Mouse (Mus musculus) cortical plate, adult 2 months (tissue): ENCODE measurements around the gene Pknox2. TPM values are rescaled to one million over a fixed set of nuclear protein-coding genes. Genes with fewer than 3 reads are reported as not detected.

Source experiments
- H3K27ac ChIP-seq: fragments of 200-500 bp; 2 replicates; pipeline ENCODE4 v1.5.1; 2012; ENCODE audit warnings: low read length, control low read depth, inconsistent platforms; ENCODE audit not compliant: insufficient read depth
- H3K4me1 ChIP-seq: fragments of 200-500 bp; 2 replicates; pipeline ENCODE4 v1.6.1; 2011; ENCODE audit warnings: low read length; ENCODE audit not compliant: control insufficient read depth, insufficient read depth
- H3K4me3 ChIP-seq: fragments of 200-500 bp; 2 replicates; pipeline ENCODE4 v1.5.1; 2011; ENCODE audit warnings: mild to moderate bottlenecking, low read length, control low read depth; ENCODE audit not compliant: insufficient read depth
- CTCF ChIP-seq: fragments of 200-500 bp; IDR thresholded peaks from 2 replicates; pipeline ENCODE4 v1.5.1; 2011; ENCODE audit warnings: mild to moderate bottlenecking, control low read depth, low read length; ENCODE audit not compliant: insufficient read depth; ENCODE audit errors: extremely low read depth
- POLR2A ChIP-seq: fragments of 200-500 bp; IDR thresholded peaks from 2 replicates; pipeline ENCODE4 v1.6.1; 2011; ENCODE audit warnings: mild to moderate bottlenecking, low read length, control low read depth; ENCODE audit not compliant: insufficient read depth; ENCODE audit errors: extremely low read depth
- polyA plus RNA-seq: library from polyadenylated mRNA; depleted of rRNA; stranded (reverse); fragments of >200 nt; gene quantifications from 2 replicates; pipeline ENCODE4 v1.2.3, GENCODE M21; 2012

Pknox2 gene
- polyA plus RNA-seq, 1 experiment = 80.9 TPM

DNA sequence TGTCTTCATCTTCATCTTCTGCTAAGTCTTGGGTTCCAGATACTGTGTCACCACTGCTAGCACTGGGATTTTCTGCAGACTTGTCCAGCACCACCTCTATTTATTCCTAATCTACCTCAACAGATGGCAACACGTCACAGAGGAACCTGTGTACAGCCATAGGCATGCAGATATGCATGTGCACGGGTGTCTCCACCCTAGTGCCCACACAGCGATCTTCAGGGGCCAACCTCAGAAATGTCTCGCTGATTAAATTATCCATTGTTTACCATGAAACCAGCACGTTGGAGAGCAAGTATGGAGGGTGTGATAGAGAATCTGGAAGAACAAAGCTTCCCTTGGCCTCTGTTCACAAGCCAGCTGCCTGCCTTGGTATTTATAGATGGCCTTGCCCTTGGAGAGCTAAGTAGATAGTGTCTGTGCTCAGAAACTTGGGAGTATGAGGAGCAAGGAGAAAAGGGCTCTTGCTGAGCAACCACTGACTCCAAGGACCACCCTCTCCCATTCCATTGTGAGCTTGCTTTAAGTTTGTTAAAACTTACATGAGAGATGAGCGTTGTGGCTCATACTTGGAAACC is 253.7 kb downstream of the Pknox2 start:
- H3K27ac ChIP-seq = no peak overlapping the region
- TF ChIP-seq POLR2A = no peak
- no peak for TF ChIP-seq CTCF
- no peak overlapping the region for H3K4me3 ChIP-seq
- peaks cover 1% of the 10 kb centered on the region; the same call in 1 of the 2 replicates for H3K4me1 ChIP-seq

DNA sequence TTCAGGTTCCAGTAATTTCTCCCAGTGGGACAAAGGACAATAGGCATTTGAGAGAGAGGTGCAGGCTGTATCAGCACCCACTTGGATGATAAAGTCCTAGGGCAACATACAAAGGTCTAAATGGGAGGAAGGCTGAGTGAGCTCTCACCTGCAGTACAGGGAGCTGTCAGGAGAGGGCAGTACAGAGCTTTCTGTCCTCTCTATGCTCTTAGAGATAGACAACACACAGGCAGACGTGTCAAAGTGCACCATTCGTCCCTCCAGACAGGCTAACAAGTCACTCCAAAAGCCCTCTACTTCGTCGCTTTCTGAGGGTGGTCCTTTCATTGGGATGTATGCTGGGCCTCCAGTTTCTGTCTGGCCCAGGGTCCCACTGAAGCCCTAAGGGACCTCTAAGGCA is 256.7 kb downstream of the Pknox2 start:
- H3K4me1 ChIP-seq = peaks cover 1% of the 10 kb centered on the region; the same call in 1 of the 2 replicates
- no peak overlapping the region for H3K27ac ChIP-seq
- TF ChIP-seq POLR2A = no peak
- TF ChIP-seq CTCF = peak; percentile 74
- H3K4me3 ChIP-seq = no peak overlapping the region

DNA sequence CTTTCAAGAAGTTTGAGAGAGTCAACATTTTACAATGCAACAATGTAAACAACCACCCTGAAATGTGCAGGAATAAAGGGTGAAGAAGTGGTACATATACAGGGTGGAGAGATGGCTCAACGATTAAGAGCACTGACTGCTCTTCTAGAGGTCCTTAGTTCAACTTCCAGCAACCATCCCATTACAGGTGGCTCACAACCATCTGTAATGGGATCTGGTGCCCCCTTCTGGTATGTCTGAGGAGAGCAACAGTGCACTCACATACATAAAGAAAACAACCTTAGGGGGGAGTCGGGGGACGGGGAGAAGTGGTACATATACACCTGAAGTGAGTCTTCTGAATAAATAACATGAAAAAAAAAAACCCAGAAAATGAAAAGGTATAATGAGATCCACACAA is 262.0 kb downstream of the Pknox2 start:
- Histone ChIP-seq H3K4me3 (no peak overlapping the region), H3K27ac (no peak overlapping the region), H3K4me1 (peaks cover 15% of the 10 kb centered on the region)
- TF ChIP-seq POLR2A = no peak
- peak; percentile 46; the same call in 1 of the 2 replicates for TF ChIP-seq CTCF

DNA sequence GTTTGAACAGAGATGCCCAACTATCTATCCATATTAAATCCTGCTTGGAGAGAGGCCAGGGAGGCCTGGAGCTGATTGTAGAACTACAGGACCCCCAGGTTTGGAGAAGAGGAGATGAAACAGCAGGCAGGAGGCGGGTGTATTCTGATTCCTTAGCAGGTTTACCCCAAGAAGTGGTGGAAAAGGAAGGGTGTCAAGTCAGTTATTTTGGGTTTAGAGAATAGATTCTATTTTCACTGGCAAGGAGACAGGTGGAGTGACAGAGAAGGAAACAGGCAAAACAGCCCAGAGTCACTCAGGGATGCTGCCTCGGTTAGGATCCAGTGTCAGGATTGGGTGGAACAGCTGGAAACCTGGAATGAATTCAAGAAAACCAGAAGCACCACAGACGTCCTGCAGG is 263.6 kb downstream of the Pknox2 start:
- Histone ChIP-seq H3K4me3 (no peak overlapping the region), H3K4me1 (peaks cover 16% of the 10 kb centered on the region), H3K27ac (no peak overlapping the region; the same call in 1 of the 2 replicates)
- TF ChIP-seq CTCF (no peak), POLR2A (no peak)

DNA sequence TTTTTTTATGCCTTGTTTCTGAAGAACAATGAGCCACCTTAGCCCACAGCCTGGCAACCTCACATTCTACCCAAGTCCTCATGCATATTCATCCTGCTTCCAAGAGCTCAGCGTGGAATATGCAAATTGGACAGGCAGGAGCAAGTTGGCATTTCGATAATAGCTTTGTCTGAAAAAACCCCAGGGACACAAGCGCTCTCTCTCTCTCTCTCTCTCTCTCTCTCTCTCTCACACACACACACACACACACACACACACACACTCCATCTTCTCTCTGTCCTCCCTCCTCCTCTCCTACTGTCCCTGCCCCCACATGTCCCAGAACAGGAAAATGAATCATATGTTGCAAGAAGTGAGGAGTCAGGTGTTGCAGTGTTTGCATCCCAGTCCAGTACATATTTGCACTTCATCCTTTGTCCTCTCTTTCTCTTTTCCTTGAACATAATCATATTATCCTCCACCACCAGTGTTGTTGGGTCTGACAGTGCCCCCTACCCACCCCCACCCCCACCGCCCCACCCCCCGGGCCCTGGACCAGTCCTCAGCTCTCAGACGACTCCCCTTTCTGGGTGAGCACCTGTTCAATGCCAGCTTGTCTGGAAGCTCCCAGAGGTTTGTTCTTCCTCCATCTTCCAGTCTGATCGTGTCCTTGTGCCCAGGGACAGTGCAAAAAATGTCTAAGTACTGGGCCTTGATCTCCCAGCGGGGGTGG is 265.0 kb downstream of the Pknox2 start:
- peaks cover 16% of the 10 kb centered on the region for H3K4me1 ChIP-seq
- TF ChIP-seq POLR2A (no peak), CTCF (no peak)
- peak overlapping the region; percentile 86 for H3K27ac ChIP-seq
- no peak overlapping the region for H3K4me3 ChIP-seq

DNA sequence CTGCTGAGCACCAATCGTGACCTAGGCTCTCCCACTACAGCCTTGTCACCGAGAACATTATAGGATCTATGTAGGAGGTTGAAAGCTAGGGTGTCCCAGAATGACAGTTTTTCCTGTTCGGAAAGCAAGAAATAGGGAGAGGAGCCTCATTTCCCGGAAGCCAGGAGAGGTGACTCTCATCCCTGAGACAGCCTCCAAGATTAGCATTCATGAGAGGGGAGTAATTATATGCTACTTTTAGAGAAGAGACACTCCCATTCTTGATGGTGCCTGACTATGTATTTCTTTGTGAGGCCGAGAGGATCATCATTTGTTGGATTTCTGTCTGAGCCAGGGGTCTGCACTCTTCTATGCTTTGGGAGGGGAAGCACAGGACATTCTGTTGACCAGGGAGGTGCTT is 265.6 kb downstream of the Pknox2 start:
- Histone ChIP-seq H3K4me1 (peaks cover 16% of the 10 kb centered on the region), H3K27ac (peak overlapping the region; percentile 81), H3K4me3 (no peak overlapping the region)
- no peak for TF ChIP-seq POLR2A
- no peak for TF ChIP-seq CTCF

DNA sequence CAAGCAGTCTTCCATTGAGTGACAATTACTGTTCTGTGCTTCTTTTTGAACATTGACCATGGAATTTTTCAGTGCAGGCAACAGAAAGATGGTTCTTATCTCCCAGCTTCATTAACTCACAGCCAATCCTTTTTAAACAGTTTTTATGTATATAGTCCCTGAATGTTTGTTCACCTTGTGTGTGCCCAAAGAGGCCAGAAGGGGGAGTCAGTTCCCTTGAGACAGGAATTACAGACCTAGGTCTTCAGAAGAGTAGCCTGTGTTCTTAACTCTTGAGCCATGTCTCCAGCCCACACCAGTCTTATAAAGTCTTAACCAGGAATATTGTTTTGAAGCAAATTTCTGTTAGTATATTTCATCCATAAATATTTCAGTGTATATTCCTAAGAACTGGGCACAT is 270.4 kb downstream of the Pknox2 start:
- Histone ChIP-seq H3K4me3 (no peak overlapping the region), H3K27ac (no peak overlapping the region), H3K4me1 (peaks cover 10% of the 10 kb centered on the region; the same call in 1 of the 2 replicates)
- TF ChIP-seq CTCF (no peak; the same call in 1 of the 2 replicates), POLR2A (no peak)

DNA sequence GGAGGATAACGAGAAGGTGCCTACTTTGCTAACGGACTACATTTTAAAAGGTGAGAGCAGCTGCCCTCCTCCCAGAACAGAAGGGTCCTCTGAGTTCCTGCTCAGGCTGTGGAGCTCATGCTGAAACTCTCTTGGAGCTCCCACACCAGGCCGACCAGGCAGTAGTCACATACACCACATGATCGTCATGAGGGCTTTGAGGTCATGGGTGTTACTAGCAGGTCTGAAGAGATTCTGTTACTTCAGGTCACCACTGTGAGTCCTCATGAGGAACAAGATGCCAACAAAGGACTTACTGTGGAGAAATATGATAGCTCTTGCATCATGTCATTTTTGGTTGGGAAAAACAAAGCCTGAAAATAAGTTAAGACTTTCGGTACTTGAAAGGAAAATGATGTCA is 270.9 kb downstream of the Pknox2 start:
- H3K4me3 ChIP-seq = no peak overlapping the region
- TF ChIP-seq POLR2A = no peak
- TF ChIP-seq CTCF = no peak
- peaks cover 5% of the 10 kb centered on the region; the same call in 1 of the 2 replicates for H3K4me1 ChIP-seq
- H3K27ac ChIP-seq = no peak overlapping the region

DNA sequence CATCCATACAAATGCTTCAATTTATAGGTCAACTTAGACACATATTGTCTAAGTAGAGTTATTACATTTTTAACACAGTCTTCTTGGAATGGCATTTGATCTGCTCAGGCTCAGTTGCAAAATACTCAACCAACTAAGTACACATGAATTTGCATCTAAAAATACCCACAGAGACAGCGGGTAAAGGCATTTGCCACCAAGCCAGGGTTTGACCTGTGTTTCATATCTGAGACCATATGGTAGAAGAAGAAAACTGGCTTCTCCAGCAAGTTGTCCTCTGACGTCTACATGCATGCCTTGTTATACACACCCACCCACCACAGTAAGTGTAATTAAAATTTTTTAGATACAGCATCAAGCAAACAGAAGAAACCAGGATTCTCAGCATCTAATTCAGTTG is 273.4 kb downstream of the Pknox2 start:
- TF ChIP-seq POLR2A (no peak), CTCF (no peak)
- H3K4me1 ChIP-seq = no peaks in the 10 kb centered on the region
- H3K4me3 ChIP-seq = no peak overlapping the region
- no peak overlapping the region for H3K27ac ChIP-seq

DNA sequence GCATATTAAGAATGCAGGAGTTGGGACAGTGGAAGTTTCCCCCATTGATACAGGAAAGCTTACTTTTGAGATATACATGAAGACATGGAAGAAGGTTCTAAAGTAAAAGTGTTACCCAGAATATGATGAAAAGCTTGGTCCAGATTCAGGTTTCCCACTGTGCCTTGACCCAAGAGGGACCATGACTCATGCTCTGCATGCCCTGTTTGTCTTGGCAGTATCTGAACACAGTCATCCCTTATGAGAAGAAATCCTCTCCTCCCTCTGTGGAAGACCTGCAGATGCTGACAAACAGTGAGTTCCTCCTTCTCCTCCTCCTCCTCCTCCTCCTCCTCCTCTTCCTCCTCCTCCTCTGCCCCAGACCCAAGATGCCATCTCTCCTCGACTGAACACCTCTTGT is 276.9 kb downstream of the Pknox2 start:
- H3K4me1 ChIP-seq = peaks cover 1% of the 10 kb centered on the region; the same call in 1 of the 2 replicates
- no peak overlapping the region for H3K27ac ChIP-seq
- TF ChIP-seq CTCF = no peak
- no peak for TF ChIP-seq POLR2A
- H3K4me3 ChIP-seq = no peak overlapping the region
